Mouse (Mus musculus): ENCODE measurements around the gene Mllt1.
A peak's percentile ranks its signal among the peaks of the same experiment; 100 is the strongest.

The Mllt1 gene

DNA sequence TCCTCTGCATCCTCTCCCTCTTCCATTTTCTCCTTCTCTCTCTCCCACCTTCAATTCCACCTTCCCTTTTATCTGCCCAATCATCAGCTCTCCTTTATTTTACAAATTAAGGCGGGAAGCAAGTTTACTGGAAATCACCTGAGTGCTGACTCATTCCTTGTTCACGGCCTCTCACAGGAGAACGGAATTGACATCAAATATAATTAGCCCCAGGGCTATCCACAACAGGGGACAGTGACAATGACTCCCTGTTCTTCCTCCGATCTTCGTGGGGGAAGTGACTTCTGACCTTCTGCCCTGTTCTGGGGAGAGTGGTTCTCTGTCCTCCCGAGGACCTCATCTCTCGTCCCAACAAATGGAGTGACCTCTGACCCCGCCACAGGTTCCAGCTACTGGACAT lies 58.2 kb downstream of the Mllt1 start:
- DNase-seq (ENCODE audit: low spot score), result no peak

DNA sequence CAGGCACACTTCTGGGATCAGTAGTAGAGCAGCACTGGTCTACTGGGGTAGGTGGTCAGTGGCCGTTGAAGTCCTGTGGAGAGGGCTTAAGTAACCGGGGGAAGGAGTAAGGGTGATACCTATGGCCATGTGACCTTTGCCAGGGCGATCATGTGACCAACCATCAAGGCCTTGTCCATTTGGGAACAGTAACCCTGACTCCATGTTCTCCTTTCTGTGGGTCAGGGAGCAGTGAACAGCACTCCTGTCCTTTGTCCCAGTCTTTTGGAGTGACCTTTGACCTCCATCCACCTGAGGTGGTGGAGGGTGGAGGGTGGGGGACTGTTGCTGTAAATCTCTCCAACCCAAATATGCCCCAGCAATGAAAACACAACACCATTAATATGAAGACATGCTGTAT lies 58.8 kb downstream of the Mllt1 start:
- no peak for DNase-seq (ENCODE audit: low spot score)

DNA sequence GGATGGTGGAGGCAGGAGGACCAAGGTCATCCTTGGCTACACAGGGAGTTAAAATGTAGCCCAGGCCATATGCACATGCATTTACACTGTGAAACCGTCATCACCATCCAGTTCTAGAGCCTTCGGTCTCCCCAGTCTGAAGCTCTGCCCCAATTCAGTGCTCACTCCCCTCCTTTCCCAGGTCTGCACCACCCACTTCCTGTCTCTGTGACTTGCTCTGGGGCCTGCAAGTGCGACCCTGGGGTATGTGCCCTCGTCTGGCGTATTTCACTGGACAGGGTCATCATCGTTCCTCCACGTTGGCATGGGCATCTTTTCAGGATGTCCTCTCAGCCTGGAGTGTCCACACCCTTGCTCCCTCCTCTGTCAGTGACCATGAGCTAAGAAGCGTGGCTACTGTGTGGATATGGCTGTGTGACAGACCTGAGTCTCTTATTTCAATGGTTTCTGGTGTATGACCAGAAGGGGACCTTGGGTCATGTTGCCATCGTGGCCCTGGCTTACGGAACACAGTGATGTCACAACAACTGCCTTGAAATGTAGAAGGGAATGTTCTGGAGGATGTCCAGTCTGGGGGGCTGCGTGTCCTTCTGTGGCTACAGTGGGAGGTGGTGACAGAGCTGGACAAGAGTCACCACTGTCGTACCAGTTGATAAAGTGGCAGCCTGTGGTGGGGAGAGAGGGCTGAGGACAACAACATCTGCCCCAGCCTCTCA lies 60.1 kb downstream of the Mllt1 start, which contains the start of gene 1700061G19Rik:
Gene 1700061G19Rik, plus strand, starts transcription at position 542 of the 716 bp plus-strand sequence.
- DNase-seq (ENCODE audit: low spot score), result no peak

DNA sequence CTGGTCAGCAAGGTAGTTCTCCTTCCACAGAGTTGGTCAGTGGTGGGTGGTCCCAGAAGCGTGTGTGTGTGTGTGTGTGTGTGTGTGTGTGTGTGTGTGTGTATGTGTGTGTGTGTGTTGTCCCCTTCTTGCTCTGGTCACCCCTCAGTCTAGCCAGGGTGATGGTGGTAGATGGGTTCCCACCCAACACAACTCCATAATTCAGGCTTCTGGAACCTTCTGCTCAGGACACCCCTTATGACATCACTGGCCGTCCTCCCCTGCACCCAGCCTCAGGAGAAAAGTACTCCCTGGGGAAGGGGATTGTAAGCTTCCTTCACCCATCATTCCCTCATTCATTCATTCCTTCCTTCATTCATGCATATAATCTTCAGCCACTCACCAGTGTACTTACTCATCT lies 61.0 kb downstream of the Mllt1 start, which contains the start of gene Acsbg2:
Gene Acsbg2, minus strand, starts transcription at position 211 of the 400 bp plus-strand sequence.
- DNase-seq (ENCODE audit: low spot score), result no peak

DNA sequence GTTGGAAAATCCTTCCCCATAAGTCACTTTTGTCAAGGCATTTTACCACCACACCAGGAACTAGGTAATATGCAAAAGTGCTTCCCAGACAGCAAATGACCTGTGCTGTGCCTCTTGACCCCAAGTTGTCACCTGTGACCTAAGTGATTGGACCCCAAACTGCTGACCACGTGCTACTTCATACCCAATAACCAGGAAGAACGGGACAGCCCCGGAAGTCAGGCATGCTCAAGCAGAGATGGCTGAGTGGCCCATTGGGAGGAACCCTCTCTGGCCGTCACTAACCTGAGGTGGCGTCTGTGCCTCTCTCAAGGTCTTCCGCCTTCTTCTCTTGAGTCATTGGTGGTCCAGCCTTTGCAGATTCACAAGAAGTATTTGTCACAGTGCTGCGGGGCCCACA lies 62.7 kb downstream of the Mllt1 start:
- no peak for DNase-seq (ENCODE audit: low spot score)

DNA sequence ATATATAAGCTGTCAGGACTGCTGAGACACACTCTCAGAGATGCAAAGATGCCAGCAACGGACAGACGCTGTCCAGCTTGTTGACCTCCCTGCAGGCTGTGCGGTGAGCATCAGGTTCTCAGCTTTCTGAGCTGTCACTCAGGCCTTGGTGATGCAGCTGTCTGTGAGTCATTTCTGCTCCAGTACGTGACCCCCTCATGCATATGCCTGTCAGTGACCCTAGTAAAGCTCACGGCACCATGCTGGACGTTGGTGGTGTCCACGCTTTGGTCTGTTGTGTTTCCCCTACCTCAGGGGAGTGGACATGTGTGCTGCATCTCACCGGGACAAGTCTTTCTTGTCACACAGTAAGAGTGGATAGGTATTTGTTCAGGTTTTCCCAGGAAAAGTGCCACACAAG lies 63.4 kb downstream of the Mllt1 start:
- DNase-seq (ENCODE audit: low spot score), result no peak

DNA sequence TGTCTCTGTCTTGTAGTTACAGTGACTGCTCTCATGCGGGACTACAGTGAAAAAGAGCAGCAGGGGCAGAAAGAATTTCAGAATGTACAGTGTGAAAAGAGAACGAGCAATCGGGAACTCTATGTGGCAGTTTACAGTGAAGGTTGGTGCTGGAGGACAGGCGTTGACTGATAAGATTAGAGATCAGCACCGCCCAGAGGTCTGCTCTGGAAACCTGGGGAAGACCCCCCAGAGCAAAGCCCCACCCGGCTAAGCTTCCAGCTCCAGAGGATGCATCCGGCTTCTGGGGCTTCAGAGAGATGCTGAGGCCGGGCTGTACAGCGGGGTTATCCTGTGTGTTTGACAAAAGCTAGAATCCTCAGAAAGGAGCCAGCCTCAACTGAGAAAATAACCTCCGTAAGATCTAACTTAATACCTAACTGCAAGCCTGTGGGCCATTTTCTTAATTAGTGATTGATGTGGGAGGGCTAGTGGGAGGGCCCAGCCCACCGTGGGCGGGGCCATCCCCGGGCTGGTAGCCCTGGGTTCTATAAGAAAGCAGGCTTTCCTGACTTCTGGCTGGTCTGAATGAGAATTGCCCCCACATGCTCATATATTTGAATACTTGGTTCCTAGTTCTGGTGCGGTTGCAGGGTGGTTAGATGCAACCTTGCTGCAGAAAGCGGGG lies 64.8 kb downstream of the Mllt1 start:
- no peak for DNase-seq (ENCODE audit: low spot score)

GRCm38 (mm10) chr17:56869481-56869977 lies 65.7 kb downstream of the Mllt1 start:
- DNase-seq (ENCODE audit: low spot score), result no peak

DNA sequence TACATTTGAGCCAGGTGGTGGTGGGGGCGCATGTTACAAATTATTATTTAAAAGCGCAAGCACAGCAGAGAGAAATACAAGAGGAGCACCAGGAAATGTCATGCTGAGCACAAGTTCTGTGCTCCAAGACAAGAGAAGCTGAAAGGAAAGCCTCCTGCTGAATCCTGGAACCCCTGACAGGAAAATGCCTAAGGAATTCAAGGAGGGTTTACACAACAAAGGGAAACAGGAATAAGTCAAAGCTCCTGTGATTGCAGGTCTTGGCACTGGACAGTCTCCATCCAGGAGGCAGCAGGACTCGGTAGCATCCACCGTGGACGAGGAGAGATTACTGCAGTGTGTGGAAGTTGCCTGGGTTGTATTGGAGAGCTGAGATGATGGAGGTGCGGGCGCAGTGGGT lies 69.1 kb downstream of the Mllt1 start:
- DNase-seq (ENCODE audit: low spot score), result no peak

DNA sequence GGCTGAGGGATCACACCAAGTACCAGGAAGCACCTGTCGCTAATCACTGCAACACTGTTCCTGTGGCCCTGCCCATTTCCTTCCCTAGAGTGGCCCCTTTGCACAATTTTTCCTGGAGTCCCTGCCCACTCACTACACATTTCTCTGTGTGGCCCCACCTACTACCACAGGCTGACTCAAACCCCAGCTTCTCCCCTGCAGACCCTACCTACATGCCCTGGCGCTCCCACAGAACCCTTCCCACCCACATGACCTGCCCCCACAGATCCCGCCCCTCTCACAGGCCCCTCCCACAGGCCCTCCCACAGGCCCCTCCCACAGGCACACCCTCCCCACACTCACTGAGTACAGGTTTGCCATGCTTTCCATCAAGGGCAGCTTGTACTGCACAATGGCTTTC lies 74.0 kb downstream of the Mllt1 start:
- no peak for DNase-seq (ENCODE audit: low spot score)

DNA sequence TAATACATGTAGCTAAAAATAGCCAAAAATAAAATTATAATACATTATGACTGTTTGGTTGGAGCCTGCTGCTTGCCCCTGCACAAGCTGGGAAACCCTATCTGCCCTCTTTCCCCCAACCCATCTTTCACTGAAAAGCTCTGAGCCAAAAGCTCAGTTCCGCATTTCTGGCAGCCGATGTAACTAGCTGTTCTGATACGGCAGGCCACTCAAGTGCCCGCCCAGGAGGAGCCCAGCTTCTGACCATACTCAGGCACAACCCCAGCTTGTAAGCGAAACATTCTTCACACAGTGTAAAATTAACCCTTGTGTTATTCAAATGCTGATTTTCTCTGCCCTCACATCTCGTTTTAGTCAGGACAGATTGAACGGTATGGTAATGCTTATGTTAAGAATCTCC lies 76.3 kb downstream of the Mllt1 start:
- no peak for DNase-seq (ENCODE audit: low spot score)

- DNase-seq (ENCODE audit: low spot score), result peak; percentile 83
Observed at GRCm38 (mm10) chr17:56858216-56858615, 77.0 kb downstream of the Mllt1 start.

DNA sequence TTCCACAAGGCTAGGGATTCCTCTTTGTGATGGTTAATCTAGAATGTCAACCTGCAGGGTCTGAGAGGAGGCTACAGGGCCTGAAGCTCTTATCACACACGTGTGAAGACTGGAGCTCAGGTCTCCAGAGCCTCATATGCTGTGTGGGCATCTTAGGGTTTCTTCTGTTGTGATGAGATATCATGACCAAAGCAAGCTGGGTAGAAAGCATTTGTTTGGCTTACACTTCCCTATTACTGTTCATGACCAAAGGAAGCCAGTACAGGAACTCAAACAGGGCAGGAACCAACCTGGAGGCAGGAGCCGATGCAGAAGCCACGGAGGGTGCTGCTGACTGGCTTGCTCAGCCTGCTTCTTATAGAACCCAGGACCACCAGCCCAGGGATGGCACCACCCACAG lies 79.8 kb downstream of the Mllt1 start:
- DNase-seq (ENCODE audit: low spot score), result no peak

DNA sequence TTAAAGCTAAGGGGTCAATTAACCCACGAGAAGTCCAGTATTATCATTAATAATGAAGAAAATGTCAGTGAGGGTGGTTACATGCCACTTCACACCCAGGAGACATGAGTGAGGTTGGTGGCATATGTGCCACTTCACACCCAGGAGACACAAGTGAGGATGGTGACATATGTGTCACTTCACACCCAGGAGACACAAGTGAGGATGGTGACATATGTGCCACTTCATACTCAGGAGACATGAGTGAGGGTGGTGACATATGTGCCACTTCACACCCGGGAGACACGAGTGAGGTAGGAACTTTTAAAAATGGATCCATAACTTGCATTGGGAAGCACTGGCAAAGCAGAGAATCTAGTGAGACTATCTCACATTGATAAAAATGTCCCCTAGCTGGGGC lies 84.0 kb downstream of the Mllt1 start:
- DNase-seq (ENCODE audit: low spot score), result no peak

DNA sequence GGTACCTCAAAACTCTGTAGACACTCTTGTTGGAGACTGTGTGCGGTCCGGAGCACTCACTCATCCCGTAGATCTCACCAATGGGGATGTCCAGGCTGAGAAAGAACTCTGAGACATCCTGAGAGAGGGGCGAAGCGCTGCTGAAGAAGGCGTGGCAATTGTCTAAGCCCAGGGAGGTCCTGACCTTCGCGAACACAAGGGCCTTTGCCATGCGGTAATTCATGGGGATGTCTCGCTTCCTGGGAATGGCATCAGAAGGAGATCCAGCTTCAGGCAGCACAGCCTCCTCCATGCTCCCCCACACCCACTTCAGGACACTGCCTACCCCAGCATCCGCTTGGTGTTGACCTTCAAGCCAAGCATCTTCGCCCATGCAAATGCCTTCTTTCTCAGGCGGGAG lies 85.5 kb downstream of the Mllt1 start:
- DNase-seq (ENCODE audit: low spot score), result no peak

GRCm38 (mm10) chr17:56848785-56849184 lies 86.4 kb downstream of the Mllt1 start:
- no peak for DNase-seq (ENCODE audit: low spot score)

GRCm38 (mm10) chr17:56843678-56844077 lies 91.5 kb downstream of the Mllt1 start:
- no peak for DNase-seq (ENCODE audit: low spot score)
